ENCODE assay signal across 23 mouse cellular contexts in genomic region chr16:76363641-76364040, GRCm38 (mm10). TPM values are rescaled to one million over a fixed set of nuclear protein-coding genes. Genes with fewer than 3 reads are reported as not detected.
DNase-seq lines count a peak whose midpoint lies in the region; ATAC-seq and TF ChIP-seq lines count a peak whose summit lies in the region.
"Had no signal": no experiment of that assay in that cellular context is flagged by ENCODE, and none has a peak within 500 bp of the region (broad histone marks: within the 10 kb centered on the region; RNA-seq: fewer than 3 reads in every experiment).

No protein-coding gene starts in this region.

- peaks cover 44% of the 10 kb centered on the region for H3K36me3 ChIP-seq in G1E (replicated peaks)
- peaks cover 22% of the 10 kb centered on the region for H3K36me3 ChIP-seq in hindbrain, embryonic 10.5 days
- H3K36me3 ChIP-seq: intestine, embryonic 15.5 days had no signal

- no peak overlapping the region for H3K4me3 ChIP-seq in G1E (ENCODE audit: low read depth, low read length)
- H3K4me3 ChIP-seq in hindbrain, embryonic 10.5 days = no peak overlapping the region
- H3K4me3 ChIP-seq: embryonic facial prominence, embryonic 10.5 days; intestine, embryonic 15.5 days; limb, embryonic 13.5 days; liver, embryonic 15.5 days had no signal

- TF ChIP-seq CTCF in G1E (IDR thresholded peaks at IDR 0.05; ENCODE audit: low read depth, low read length) = no peak

- H3K27me3 ChIP-seq in G1E (ENCODE audit: insufficient read depth, low read length) = no peaks in the 10 kb centered on the region
- no peaks in the 10 kb centered on the region for H3K27me3 ChIP-seq in hindbrain, embryonic 10.5 days (ENCODE audit: insufficient read depth, poor library complexity, severe bottlenecking)
- H3K27me3 ChIP-seq: intestine, embryonic 15.5 days; limb, embryonic 13.5 days; liver, embryonic 15.5 days had no signal

- H3K4me1 ChIP-seq in G1E (ENCODE audit: insufficient read depth, low read depth, low read length) = peaks cover 60% of the 10 kb centered on the region
- H3K4me1 ChIP-seq in hindbrain, embryonic 10.5 days (replicated peaks) = peaks cover 10% of the 10 kb centered on the region

- peak; percentile 37 for DNase-seq in lung, postnatal 36 days
- DNase-seq in lung, postnatal 4 days = no peak
- peak; percentile 30 for DNase-seq in G1E (ENCODE audit: low spot score)
- DNase-seq in urinary bladder, postnatal 36 days (ENCODE audit: low spot score in 2 of 2) = no peak
- DNase-seq in hindbrain, embryonic 10.5 days (ENCODE audit: low spot score) = no peak
- DNase-seq: adrenal gland, adult 8-10 months; cerebellum, adult 2 months; forebrain, postnatal 0 days; gastrocnemius, postnatal 25 days; heart, postnatal 4 days; kidney, adult 8-10 months; kidney, postnatal 10 days; midbrain, embryonic 14.5 days; retina, postnatal 1 day; thymus, adult 18-20 months had no signal

- H3K9me3 ChIP-seq in G1E (replicated peaks) = no peaks in the 10 kb centered on the region
- no peaks in the 10 kb centered on the region for H3K9me3 ChIP-seq in hindbrain, embryonic 10.5 days
- H3K9me3 ChIP-seq: embryonic facial prominence, embryonic 10.5 days; intestine, embryonic 15.5 days; limb, embryonic 13.5 days; liver, embryonic 15.5 days had no signal

- no peak overlapping the region for H3K27ac ChIP-seq in hindbrain, embryonic 10.5 days
- H3K27ac ChIP-seq: embryonic facial prominence, embryonic 10.5 days; intestine, embryonic 15.5 days; limb, embryonic 13.5 days; liver, embryonic 15.5 days had no signal

- ATAC-seq in G1E (ENCODE audit: extremely low read depth, insufficient number of reproducible peaks, low FRiP score, poor library complexity, severe bottlenecking) = no peak
- ATAC-seq in common myeloid progenitor, adult 5-6 weeks (replicated peaks; ENCODE audit: low read depth, poor library complexity, severe bottlenecking) = peak; percentile 67
- 0 out of 2 replicates have a peak, but pooled peaks have one; percentile 26 for ATAC-seq in neutrophil, adult 5-6 weeks (ENCODE audit: extremely low read depth, insufficient number of reproducible peaks, low FRiP score, poor library complexity, severe bottlenecking)
- ATAC-seq: CD4-positive, CD25-positive, alpha-beta regulatory T cell, adult 4 months; forebrain, postnatal 0 days; hindbrain, embryonic 16.5 days; intestine, embryonic 15.5 days had no signal

- WGBS in hindbrain, embryonic 10.5 days = 95% methylated on average over 3 of the region's 3 CpGs

RNA-seq across cellular contexts. Expression of gene Nrip1, which starts 10.0 kb away (rescaled TPM):
- total RNA-seq in G1E (2014; fragmentation: Nextera tagmentation) (86.7 and 91.1 TPM in 2 replicates), G1E (2017) (25.0 and 27.2 TPM in 2 replicates)
- 7.9 and 10.4 TPM in 2 replicates for polyA plus RNA-seq in G1E (2012)
- total RNA-seq in common myeloid progenitor, adult 5-6 weeks (2017) = 46.7 and 48.3 TPM in 2 replicates
- 17.3 and 21.2 TPM in 2 replicates for total RNA-seq in neutrophil, adult 5-6 weeks (2017)
- polyA plus RNA-seq in hindbrain, embryonic 10.5 days (2016; fragmentation: Nextera tagmentation; extraction: Ambion mirVana) = 34.8 and 46.6 TPM in 2 replicates

Comparison
In these comparisons a context has a peak if more than half of its experiments do, and no peak if none do; other contexts are left out.
1. DNase-seq: peak in lung, postnatal 36 days (single experiment) and G1E (single experiment); none in lung, postnatal 4 days (0 of 2), urinary bladder, postnatal 36 days (0 of 2) and hindbrain, embryonic 10.5 days (single experiment).